Mouse (Mus musculus) limb, embryonic 14.5 days (tissue): Measurements from ENCODE around the gene Metap1d. TPM values are rescaled to one million over a fixed set of nuclear protein-coding genes. Genes with fewer than 3 reads are reported as not detected.

Experiments used
- ATAC-seq: fragments of 200-750 bp; cut with Nextera tagmentation; 2 replicates; pipeline ENCODE4 v1.8.0; 2017; ENCODE audit warnings: low read depth, moderate number of reproducible peaks, moderate TSS enrichment; ENCODE audit not compliant: low FRiP score
- DNase-seq: peaks from one replicate; pipeline ENCODE4 v3.0.0-alpha.2; 2015; ENCODE audit warnings: low spot score
- H3K27ac ChIP-seq: fragments of 300-500 bp; sonication (generic); replicated peaks from 2 replicates; pipeline ENCODE4 v1.5.1; 2014; ENCODE audit warnings: low read depth, mild to moderate bottlenecking, low read length, moderate library complexity, mixed read lengths
- H3K27me3 ChIP-seq: fragments of 300-500 bp; sonication (generic); 2 replicates; pipeline ENCODE4 v1.6.1; 2014; ENCODE audit warnings: low read length, mixed read lengths; ENCODE audit not compliant: control insufficient read depth, insufficient read depth
- H3K36me3 ChIP-seq: fragments of 300-500 bp; sonication (generic); 2 replicates; pipeline ENCODE4 v1.6.1; 2014; ENCODE audit warnings: mild to moderate bottlenecking, low read length, moderate library complexity, mixed read lengths; ENCODE audit not compliant: control insufficient read depth, insufficient read depth
- H3K4me1 ChIP-seq: fragments of 300-500 bp; sonication (generic); 2 replicates; pipeline ENCODE4 v1.6.1; 2014; ENCODE audit warnings: antibody characterized with exemption, low read length, mixed read lengths; ENCODE audit not compliant: control insufficient read depth, insufficient read depth
- H3K4me2 ChIP-seq: fragments of 300-500 bp; sonication (generic); replicated peaks from 2 replicates; pipeline ENCODE4 v1.6.1; 2014; ENCODE audit warnings: low read depth, mild to moderate bottlenecking, low read length, moderate library complexity; ENCODE audit not compliant: severe bottlenecking
- H3K4me3 ChIP-seq: fragments of 300-500 bp; sonication (generic); replicated peaks from 2 replicates; pipeline ENCODE4 v1.5.1; 2014; ENCODE audit warnings: low read length
- H3K9ac ChIP-seq: fragments of 300-500 bp; sonication (generic); 2 replicates; pipeline ENCODE4 v1.6.1; 2014; ENCODE audit warnings: mild to moderate bottlenecking, low read depth, low read length, moderate library complexity; ENCODE audit not compliant: severe bottlenecking
- H3K9me3 ChIP-seq: fragments of 300-500 bp; sonication (generic); 2 replicates; pipeline ENCODE4 v1.6.1; 2016; ENCODE audit warnings: low read length; ENCODE audit not compliant: control insufficient read depth
- POLR2A ChIP-seq: fragments of 200-500 bp; IDR thresholded peaks from 2 replicates; pipeline ENCODE4 v1.8.0; 2012; ENCODE audit warnings: inconsistent platforms, mild to moderate bottlenecking, moderate library complexity, borderline replicate concordance; ENCODE audit not compliant: insufficient read depth, insufficient read length; ENCODE audit errors: extremely low read depth
- whole genome bisulfite sequencing: fragments of 180-500 bp; shearing (Covaris S2); extraction: QIAGEN DNeasy Blood & Tissue Kit; methylation state at CpG from one replicate; pipeline ENCODE4 v1.1.7; 2014; 5-methylcytosine and 5-hydroxymethylcytosine counted together
- polyA plus RNA-seq, 2 experiments: library from polyadenylated mRNA; depleted of rRNA in 1 of 2; stranded (reverse) in 1 of 2; unstranded in 1 of 2; fragments of >200 nt; fragmentation: Nextera tagmentation in 1 of 2; extraction: Ambion mirVana in 1 of 2; gene quantifications; 2 replicates each; pipeline versions ENCODE4 v1.2.1 to v1.2.3; 2012 to 2014

Metap1d gene
- polyA plus RNA-seq, 2 experiments = 44.3 to 86.8 TPM

DNA sequence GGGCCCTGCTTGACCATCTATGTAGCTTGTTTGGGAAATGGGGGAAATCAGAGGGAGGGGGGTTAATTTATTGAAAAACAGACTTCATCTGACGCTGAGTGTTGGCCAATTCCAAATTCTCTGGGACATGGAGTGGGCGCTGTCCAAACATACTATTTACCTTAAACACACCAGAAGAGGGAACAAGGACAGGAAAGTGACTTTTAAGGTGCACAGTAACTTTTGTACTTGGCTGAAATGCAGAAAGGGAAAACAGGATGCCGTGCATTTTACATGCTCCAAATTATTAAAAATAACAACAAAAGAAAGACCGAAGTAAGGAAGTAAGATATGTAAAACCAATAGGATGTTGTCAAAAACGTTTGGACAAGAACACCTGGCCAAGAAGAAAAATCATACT, 80.0 kb downstream of the Metap1d start:
- Histone ChIP-seq H3K4me3 (0 out of 2 replicates have a peak overlapping the region, but pooled peaks have one; percentile 8), H3K27ac (no peak overlapping the region), H3K27me3 (peaks cover 97% of the 10 kb centered on the region), H3K4me2 (no peak overlapping the region), H3K9me3 (no peaks in the 10 kb centered on the region), H3K9ac (no peak overlapping the region), H3K36me3 (no peaks in the 10 kb centered on the region), H3K4me1 (peaks cover 11% of the 10 kb centered on the region)
- no peak for DNase-seq
- no peak for ATAC-seq
- no peak for TF ChIP-seq POLR2A
- 7% methylated on average over 5 of the region's 5 CpGs for WGBS

- Histone ChIP-seq H3K36me3 (no peaks in the 10 kb centered on the region), H3K27me3 (peaks cover 97% of the 10 kb centered on the region), H3K4me3 (no peak overlapping the region), H3K27ac (no peak overlapping the region), H3K9me3 (no peaks in the 10 kb centered on the region), H3K4me2 (no peak overlapping the region), H3K9ac (no peak overlapping the region), H3K4me1 (peaks cover 5% of the 10 kb centered on the region)
- DNase-seq (no peak), ATAC-seq (no peak)
- TF ChIP-seq POLR2A = no peak
- 2% methylated on average over 20 of the region's 20 CpGs for WGBS
These were observed 81.4 kb downstream of the Metap1d start for GRCm38 (mm10) chr2:71534242-71535052.

DNA sequence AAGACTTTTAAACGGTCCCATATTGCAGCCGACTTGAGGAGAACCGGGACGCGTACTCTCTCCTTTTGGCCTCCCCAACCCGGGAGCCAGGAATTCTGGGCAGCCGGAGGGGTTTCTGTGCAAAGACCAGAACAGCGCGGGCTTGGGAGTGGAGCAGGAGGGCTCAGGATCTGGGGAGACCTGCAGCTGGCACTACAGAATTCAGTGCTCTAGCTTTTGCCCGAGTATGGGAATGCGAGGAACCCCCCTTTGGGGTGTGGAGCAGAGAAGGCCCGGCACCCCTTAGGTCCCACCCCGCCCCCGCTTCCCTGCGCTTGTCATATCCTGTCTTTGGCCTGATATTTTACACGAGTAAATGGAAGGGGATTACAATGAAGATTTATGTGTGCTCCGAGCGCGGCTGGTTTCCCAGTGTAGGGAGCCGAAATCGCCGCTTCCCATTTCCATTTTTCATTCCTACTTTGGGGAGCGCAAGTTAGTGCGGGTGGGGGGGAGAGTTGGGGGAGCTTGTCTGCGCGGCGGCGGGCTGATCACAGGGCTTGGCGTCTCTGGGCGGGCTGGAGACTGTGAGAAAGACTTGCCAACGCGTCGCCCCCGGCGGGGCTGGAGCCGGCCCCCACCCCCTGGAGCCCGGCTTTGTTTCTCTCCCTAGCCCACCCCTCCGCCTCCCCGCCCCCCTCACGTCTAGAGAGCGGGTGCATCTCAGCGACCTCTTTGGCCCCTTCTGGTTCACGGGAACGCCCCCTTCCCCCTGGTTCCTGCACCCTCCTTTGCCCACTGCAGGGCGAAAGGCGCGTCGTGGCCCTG, 87.7 kb downstream of the Metap1d start:
- H3K27ac ChIP-seq = no peak overlapping the region
- peak overlapping the region; percentile 35 for H3K4me2 ChIP-seq
- peaks cover 96% of the 10 kb centered on the region for H3K27me3 ChIP-seq
- no peak for TF ChIP-seq POLR2A
- no peak for DNase-seq
- H3K9ac ChIP-seq = no peak overlapping the region
- H3K4me3 ChIP-seq = peak overlapping the region; percentile 21
- WGBS = 0% methylated on average over 34 of the region's 48 CpGs
- H3K36me3 ChIP-seq = no peaks in the 10 kb centered on the region
- H3K9me3 ChIP-seq = no peaks in the 10 kb centered on the region
- peaks cover 24% of the 10 kb centered on the region for H3K4me1 ChIP-seq
- no peak for ATAC-seq

DNA sequence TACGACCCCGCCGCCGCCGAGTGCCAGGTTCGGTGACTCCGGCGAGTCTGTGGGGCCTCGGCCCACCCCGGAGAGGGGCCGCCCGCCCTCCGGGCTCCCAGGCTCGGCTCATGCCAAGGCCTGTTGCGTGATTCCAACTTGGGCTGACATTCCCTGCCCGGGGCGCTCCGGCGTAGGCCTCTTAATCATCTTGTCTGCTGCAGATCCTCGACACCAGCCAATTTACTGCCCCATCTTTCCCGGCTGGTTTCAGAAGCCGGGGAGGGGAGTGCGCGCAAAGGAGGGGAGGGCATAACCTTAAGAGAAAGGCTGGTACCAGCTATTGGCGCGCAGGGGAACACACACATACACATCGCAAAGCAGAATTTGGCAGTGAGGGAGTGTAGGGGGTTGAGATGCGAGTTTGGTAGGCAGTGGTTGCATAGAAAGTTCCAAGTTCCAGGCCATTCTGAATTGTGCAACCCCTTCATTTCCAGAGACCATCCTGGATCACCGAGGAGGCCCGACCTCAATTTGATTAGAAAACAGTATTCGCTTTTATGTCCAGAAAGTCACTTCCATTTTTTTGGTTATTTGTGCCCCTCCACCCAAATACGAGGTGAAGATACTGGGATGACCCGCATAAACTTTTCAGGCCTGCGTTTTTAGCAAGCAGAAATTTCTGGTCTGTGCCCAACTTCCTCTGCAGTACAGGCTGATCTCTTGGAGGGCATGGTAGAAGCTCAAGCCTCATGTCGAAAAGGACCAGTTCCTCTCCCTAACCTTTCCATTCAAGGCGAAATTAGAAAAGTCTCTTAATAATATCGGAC, 88.5 kb downstream of the Metap1d start:
- Histone ChIP-seq H3K4me3 (peak overlapping the region; percentile 21), H3K27ac (no peak overlapping the region), H3K36me3 (no peaks in the 10 kb centered on the region), H3K9ac (no peak overlapping the region), H3K9me3 (no peaks in the 10 kb centered on the region), H3K4me1 (peaks cover 28% of the 10 kb centered on the region), H3K27me3 (peaks cover 96% of the 10 kb centered on the region), H3K4me2 (peak overlapping the region; percentile 35)
- ATAC-seq (no peak), DNase-seq (no peak)
- WGBS = 3% methylated on average over 37 of the region's 37 CpGs
- TF ChIP-seq POLR2A = no peak
